Mouse (Mus musculus): ENCODE measurements around the gene Rasef. TPM values are rescaled to one million over a fixed set of nuclear protein-coding genes. Genes with fewer than 3 reads are reported as not detected.

Rasef gene
- total RNA-seq (2023): not detected in 2 replicates

DNA sequence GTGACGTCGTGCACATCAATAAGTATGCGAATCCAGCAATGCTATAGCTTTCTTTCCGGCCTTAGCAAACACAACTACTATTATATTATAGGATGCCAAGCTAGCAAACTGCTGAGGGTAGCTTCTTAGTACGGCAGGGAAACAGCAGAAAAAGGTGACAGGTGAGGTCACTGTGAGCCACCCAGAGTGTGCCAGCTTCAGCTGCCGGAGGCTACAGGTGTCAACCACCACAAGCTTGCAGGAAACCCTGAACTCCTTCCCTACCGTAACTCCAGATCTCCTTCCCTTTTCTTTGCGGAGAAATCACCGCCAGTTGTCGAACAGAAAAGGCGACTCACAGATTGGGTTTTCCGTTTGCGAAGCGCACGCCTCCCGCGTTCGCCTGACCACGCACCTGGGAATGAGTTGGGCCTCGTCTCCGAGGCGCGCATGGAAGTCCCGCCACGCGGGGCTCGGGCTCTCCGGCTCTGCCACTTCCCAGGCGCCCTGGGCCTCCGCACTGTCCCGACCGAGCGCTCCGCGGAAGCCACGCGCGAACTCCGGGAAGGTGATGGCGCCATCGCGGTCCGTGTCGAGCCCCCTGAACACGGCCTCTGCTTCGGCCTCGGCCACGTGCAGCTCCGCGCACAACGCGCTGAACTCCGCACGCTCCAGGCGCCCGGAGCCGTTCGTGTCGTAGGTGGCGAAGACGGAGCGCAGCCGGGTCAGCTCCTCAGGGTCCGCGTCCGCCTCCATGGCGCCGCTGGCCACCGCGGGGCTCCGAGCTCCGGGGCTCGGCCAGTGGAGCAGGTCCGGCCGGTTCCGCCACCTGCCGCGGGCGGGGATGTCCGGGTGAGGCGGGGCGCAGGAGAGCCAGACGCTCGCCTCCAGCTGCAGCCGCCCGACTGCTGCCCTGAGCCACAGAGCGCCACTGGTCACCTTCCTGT, at the start of gene Rasef:
Gene Rasef, minus strand, starts transcription at position 735 of the 926 bp plus-strand sequence.

DNA sequence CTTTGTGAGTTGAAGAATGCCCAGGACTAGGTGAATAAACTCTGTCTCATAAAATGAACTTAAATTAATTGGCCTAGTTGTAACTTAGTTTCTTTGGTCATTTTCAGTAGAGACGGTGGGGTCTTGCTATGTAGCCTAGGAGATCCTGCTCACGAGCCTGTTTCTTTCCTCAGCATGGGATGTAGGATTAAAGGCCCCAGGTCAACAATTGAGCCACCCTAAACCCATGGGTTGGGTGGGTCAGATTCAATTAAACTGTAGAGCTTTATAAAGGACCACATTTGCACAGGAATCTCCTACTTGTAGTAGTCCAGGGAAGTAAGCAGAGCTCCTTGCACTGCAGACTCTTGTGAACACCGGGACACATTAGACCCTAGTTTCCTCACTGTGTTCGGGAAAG, 107.6 kb downstream of the Rasef start, which contains the start of gene Gm428:
Gene Gm428, plus strand, starts transcription at position 301 of the 400 bp plus-strand sequence.

DNA sequence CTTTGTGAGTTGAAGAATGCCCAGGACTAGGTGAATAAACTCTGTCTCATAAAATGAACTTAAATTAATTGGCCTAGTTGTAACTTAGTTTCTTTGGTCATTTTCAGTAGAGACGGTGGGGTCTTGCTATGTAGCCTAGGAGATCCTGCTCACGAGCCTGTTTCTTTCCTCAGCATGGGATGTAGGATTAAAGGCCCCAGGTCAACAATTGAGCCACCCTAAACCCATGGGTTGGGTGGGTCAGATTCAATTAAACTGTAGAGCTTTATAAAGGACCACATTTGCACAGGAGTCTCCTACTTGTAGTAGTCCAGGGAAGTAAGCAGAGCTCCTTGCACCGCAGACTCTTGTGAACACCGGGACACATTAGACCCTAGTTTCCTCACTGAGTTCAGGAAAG, 122.7 kb downstream of the Rasef start, which contains the start of gene Gm11239:
Gene Gm11239, plus strand, starts transcription at position 301 of the 400 bp plus-strand sequence.

Other genes starting within 250 kb of the Rasef start
- gene Gm11238, start 183.1 kb downstream of the Rasef start, total RNA-seq (2023): not detected in 2 replicates
- gene Gm11237, start 168.0 kb downstream of the Rasef start, total RNA-seq (2023): not detected in 2 replicates
- gene Gm11236, start 152.9 kb downstream of the Rasef start, total RNA-seq (2023): not detected in 2 replicates
- gene Gm11239, start 122.6 kb downstream of the Rasef start, total RNA-seq (2023): not detected in 2 replicates
- gene Gm428, start 107.5 kb downstream of the Rasef start, total RNA-seq (2023): not detected in 2 replicates
- gene Gm11758, start 85.3 kb upstream of the Rasef start, total RNA-seq (2023): not detected in 2 replicates
- not detected in 2 replicates for gene Gm11757, start 100.1 kb upstream of the Rasef start, total RNA-seq (2023)
- not detected in 2 replicates for gene Gm13871, start 115.0 kb upstream of the Rasef start, total RNA-seq (2023)
- gene Gm11756, start 129.8 kb upstream of the Rasef start, total RNA-seq (2023): not detected in 2 replicates
- not detected in 2 replicates for gene 2310002L09Rik, start 159.9 kb upstream of the Rasef start, total RNA-seq (2023)
- gene Frmd3, start 222.4 kb upstream of the Rasef start, total RNA-seq (2023): not detected in 2 replicates